Mouse (Mus musculus): Measurements from ENCODE around the gene Atp8a1. TPM values are rescaled to one million over a fixed set of nuclear protein-coding genes. Genes with fewer than 3 reads are reported as not detected.

Atp8a1 gene
- total and polyA plus RNA-seq, 2 experiments = 3.8 to 5.1 TPM

DNA sequence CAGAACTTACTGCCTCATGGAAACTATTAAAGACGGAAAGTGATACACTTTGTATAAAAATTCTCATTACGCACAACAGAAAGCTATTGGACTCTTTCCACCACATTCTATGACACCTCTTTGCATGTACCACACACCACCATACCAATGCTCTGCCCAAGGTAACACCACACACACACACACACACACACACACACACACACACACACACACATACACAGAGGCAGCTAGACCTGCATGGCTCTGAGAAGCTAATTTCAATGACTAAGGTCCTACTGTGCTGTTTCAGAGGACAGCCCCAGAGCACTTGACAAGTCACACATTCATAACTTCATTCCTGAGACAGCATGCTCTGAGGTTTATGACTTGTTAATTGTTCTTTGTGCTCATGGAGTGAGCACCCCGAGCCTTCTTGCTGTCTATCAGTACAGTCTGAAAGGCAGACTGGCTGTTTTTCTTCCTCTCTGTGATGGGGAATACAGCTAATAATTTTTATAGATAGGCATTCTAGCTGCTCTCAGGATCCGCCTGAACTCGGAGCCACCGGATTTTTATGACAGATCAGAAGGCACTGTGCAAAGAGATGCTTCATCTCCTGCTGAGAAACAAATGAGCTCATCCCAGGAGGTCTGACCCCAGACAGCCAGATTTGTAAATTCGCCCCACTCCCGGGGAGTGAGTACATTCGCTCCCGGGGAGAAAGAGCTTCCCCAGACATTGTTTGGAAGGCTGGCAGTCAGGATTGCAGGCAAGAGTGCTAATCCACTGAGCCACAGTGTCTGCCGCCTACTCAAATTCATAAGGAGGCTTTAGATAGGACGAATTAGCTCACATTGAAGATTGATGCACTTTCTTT is 150.3 kb downstream of the Atp8a1 start:
- Histone ChIP-seq H3K27me3 (ENCODE audit: control insufficient read depth, insufficient read depth, low read length) (no peaks in the 10 kb centered on the region; the same call in 1 of the 2 replicates), H3K9ac (ENCODE audit: low read depth, low read length) (no peak overlapping the region), H3K27ac (replicated peaks; ENCODE audit: insufficient read depth, low read depth, low read length) (no peak overlapping the region), H3K4me3 (ENCODE audit: insufficient read depth, low read depth, low read length) (no peak overlapping the region), H3K79me2 (ENCODE audit: control insufficient read depth, insufficient read depth, low read length) (no peaks in the 10 kb centered on the region), H3K36me3 (ENCODE audit: control insufficient read depth, insufficient read depth, low read length) (no peaks in the 10 kb centered on the region), H3K4me1 (ENCODE audit: control insufficient read depth, insufficient read depth, low read length) (no peaks in the 10 kb centered on the region)
- no peak for DNase-seq (ENCODE audit: extremely low read depth, low read depth, low spot score)
- TF ChIP-seq POLR2A (IDR thresholded peaks at IDR 0.05; ENCODE audit: extremely low read depth, insufficient read depth, low read length) (no peak), CTCF (IDR thresholded peaks at IDR 0.05; ENCODE audit: low read depth, low read length) (no peak)
- 33% methylated on average over 12 of the region's 12 CpGs for WGBS

DNA sequence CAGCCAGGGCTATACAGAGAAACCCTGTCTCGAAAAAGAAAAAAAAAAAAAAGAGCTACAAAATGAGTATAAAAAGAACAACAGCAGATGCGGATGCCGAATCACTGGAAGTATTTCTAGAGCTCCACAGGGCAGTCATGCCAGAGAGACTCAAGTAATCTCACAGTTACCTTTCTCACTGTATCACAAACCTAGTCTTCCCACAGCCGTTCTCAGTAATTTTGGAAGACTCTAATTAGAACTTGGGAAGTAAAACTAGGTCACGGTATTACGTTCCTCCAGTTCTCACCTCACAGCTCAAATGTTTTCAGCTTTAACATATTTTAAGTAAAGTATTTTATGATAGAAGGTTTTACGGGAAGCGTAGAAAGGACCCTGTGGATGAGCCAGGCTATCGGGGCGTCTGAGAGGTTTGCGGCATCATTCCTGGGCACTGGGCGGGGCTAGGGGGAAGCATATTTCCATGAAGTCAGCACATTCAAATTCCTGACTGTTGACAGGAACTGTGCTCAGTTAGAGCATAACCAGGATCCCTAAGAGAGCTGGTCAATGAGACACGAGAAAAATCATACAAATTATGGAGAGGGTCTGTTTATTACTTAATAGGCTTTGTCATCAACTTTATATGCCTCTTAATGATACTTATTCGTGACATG is 152.1 kb downstream of the Atp8a1 start:
- DNase-seq (ENCODE audit: extremely low read depth, low read depth, low spot score) = no peak
- H3K4me3 ChIP-seq (ENCODE audit: insufficient read depth, low read depth, low read length) = no peak overlapping the region
- H3K79me2 ChIP-seq (ENCODE audit: control insufficient read depth, insufficient read depth, low read length) = no peaks in the 10 kb centered on the region
- 82% methylated on average over 14 of the region's 14 CpGs for WGBS
- H3K27me3 ChIP-seq (ENCODE audit: control insufficient read depth, insufficient read depth, low read length) = no peaks in the 10 kb centered on the region; the same call in 1 of the 2 replicates
- TF ChIP-seq CTCF (IDR thresholded peaks at IDR 0.05; ENCODE audit: low read depth, low read length) (no peak), POLR2A (IDR thresholded peaks at IDR 0.05; ENCODE audit: extremely low read depth, insufficient read depth, low read length) (no peak)
- H3K36me3 ChIP-seq (ENCODE audit: control insufficient read depth, insufficient read depth, low read length) = no peaks in the 10 kb centered on the region
- H3K9ac ChIP-seq (ENCODE audit: low read depth, low read length) = no peak overlapping the region
- H3K4me1 ChIP-seq (ENCODE audit: control insufficient read depth, insufficient read depth, low read length) = no peaks in the 10 kb centered on the region
- no peak overlapping the region for H3K27ac ChIP-seq (replicated peaks; ENCODE audit: insufficient read depth, low read depth, low read length)

DNA sequence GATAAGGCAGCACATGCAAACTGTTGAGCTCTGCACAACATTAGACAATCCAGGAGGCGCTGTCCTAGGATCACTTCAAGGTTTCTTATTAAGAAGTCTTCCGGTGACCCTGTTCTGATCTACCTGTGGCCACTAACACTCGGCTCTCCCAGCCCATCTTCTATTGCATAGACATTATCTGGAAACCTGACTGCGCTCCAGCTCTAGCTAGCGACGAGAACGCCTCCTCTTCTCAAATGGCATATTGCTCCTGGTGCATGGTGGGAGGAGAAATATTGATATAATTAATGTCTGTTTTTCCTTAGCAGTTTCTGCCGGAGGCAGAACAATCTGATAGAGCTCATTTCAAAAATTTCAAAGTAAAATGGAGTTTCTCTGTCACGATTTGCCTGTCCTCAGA is 156.9 kb downstream of the Atp8a1 start:
- Histone ChIP-seq H3K4me1 (ENCODE audit: control insufficient read depth, insufficient read depth, low read length) (no peaks in the 10 kb centered on the region), H3K79me2 (ENCODE audit: control insufficient read depth, insufficient read depth, low read length) (no peaks in the 10 kb centered on the region), H3K27me3 (ENCODE audit: control insufficient read depth, insufficient read depth, low read length) (no peaks in the 10 kb centered on the region), H3K4me3 (ENCODE audit: insufficient read depth, low read depth, low read length) (no peak overlapping the region), H3K27ac (replicated peaks; ENCODE audit: insufficient read depth, low read depth, low read length) (no peak overlapping the region), H3K36me3 (ENCODE audit: control insufficient read depth, insufficient read depth, low read length) (no peaks in the 10 kb centered on the region), H3K9ac (ENCODE audit: low read depth, low read length) (no peak overlapping the region)
- TF ChIP-seq POLR2A (IDR thresholded peaks at IDR 0.05; ENCODE audit: extremely low read depth, insufficient read depth, low read length) (no peak), CTCF (IDR thresholded peaks at IDR 0.05; ENCODE audit: low read depth, low read length) (no peak)
- WGBS = 92% methylated on average over 9 of the region's 9 CpGs
- no peak for DNase-seq (ENCODE audit: extremely low read depth, low read depth, low spot score)

DNA sequence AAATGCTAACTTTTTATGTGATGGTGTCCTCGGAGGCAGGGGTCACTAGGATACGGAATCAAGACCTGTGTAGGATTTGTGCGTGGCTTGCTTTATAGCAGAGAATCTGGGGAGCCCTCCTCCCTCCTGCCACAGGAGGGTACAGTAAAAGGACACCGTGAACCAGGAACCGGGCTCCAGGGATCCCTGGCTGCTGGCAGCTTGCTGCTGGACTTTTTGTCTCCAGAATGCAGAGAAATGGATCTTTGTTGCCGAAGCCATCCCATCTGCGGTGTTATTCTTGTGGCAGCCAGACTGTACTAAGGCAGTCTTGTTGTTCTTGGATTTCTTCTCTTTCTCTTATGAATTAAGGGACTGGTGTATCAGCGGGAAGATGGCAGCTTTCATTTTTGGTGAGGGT is 159.2 kb downstream of the Atp8a1 start:
- WGBS = 96% methylated on average over 8 of the region's 8 CpGs

DNA sequence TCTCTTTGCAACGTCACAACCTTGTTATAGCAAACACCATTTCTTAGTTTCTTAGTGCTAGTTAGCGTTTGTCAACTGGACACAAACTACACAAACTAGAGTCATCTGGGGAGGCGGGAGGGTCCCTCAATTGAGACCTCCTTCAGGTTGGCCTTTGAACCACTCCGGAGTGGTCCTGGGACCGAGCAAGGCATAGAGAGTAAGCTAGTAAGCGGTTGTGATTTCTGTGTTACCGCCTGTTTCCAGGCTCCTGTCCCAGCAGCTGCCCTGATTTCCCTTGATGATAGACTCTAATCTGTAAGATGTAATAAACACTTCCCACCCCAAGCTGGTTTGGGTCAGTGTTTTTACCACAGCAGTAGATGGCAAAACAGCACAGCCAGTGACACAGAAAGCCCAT is 161.3 kb downstream of the Atp8a1 start:
- TF ChIP-seq POLR2A (IDR thresholded peaks at IDR 0.05; ENCODE audit: extremely low read depth, insufficient read depth, low read length) (no peak), CTCF (IDR thresholded peaks at IDR 0.05; ENCODE audit: low read depth, low read length) (no peak)
- peaks cover 2% of the 10 kb centered on the region; the same call in 1 of the 2 replicates for H3K36me3 ChIP-seq (ENCODE audit: control insufficient read depth, insufficient read depth, low read length)
- H3K79me2 ChIP-seq (ENCODE audit: control insufficient read depth, insufficient read depth, low read length) = no peaks in the 10 kb centered on the region
- no peaks in the 10 kb centered on the region for H3K27me3 ChIP-seq (ENCODE audit: control insufficient read depth, insufficient read depth, low read length)
- H3K4me3 ChIP-seq (ENCODE audit: insufficient read depth, low read depth, low read length) = no peak overlapping the region
- H3K9ac ChIP-seq (ENCODE audit: low read depth, low read length) = no peak overlapping the region
- no peak overlapping the region for H3K27ac ChIP-seq (replicated peaks; ENCODE audit: insufficient read depth, low read depth, low read length)
- 79% methylated on average over 7 of the region's 7 CpGs for WGBS
- no peak for DNase-seq (ENCODE audit: extremely low read depth, low read depth, low spot score)
- no peaks in the 10 kb centered on the region for H3K4me1 ChIP-seq (ENCODE audit: control insufficient read depth, insufficient read depth, low read length)

More for the DNA sequence above, 159.2 kb downstream of the Atp8a1 start:
- H3K27ac ChIP-seq (replicated peaks; ENCODE audit: insufficient read depth, low read depth, low read length) = no peak overlapping the region
- H3K4me3 ChIP-seq (ENCODE audit: insufficient read depth, low read depth, low read length) = no peak overlapping the region
- H3K79me2 ChIP-seq (ENCODE audit: control insufficient read depth, insufficient read depth, low read length) = no peaks in the 10 kb centered on the region
- no peak for DNase-seq (ENCODE audit: extremely low read depth, low read depth, low spot score)
- no peak for TF ChIP-seq CTCF (IDR thresholded peaks at IDR 0.05; ENCODE audit: low read depth, low read length)
- TF ChIP-seq POLR2A (IDR thresholded peaks at IDR 0.05; ENCODE audit: extremely low read depth, insufficient read depth, low read length) = no peak
- H3K27me3 ChIP-seq (ENCODE audit: control insufficient read depth, insufficient read depth, low read length) = no peaks in the 10 kb centered on the region
- H3K36me3 ChIP-seq (ENCODE audit: control insufficient read depth, insufficient read depth, low read length) = no peaks in the 10 kb centered on the region
- no peak overlapping the region for H3K9ac ChIP-seq (ENCODE audit: low read depth, low read length)
- H3K4me1 ChIP-seq (ENCODE audit: control insufficient read depth, insufficient read depth, low read length) = no peaks in the 10 kb centered on the region
